Mouse (Mus musculus) sigmoid colon, adult 10 weeks (tissue): ENCODE data around the gene 4931422A03Rik. TPM values are rescaled to one million over a fixed set of nuclear protein-coding genes. Genes with fewer than 3 reads are reported as not detected.

ENCODE experiments used
- polyA plus RNA-seq: library from polyadenylated mRNA; stranded (reverse); fragments of 350-450 nt; fragmentation: Illumina TruSeq; extraction: RNeasy Lipid Tissue Mini Kit (QIAGEN cat#74804); gene quantifications from one replicate; pipeline ENCODE4 v1.2.3, GENCODE M21; 2014; ENCODE audit warnings: low read depth, low replicate concordance

4931422A03Rik gene
- not detected for polyA plus RNA-seq

GRCm38 (mm10) chr2:104028139-104028723, at the start of gene 4931422A03Rik:
TSS of gene 4931422A03Rik (minus strand) at chr2:104028361.

GRCm38 (mm10) chr2:104069704-104070185, 41.6 kb upstream of the 4931422A03Rik start, which contains the start of gene Cd59b:
TSS of gene Cd59b (plus strand) at chr2:104069849.

GRCm38 (mm10) chr2:104068450-104068849, 40.3 kb upstream of the 4931422A03Rik start, which contains the start of gene Gm10799:
TSS of gene Gm10799 (minus strand) at chr2:104068550.

GRCm38 (mm10) chr2:104065526-104065925, 37.4 kb upstream of the 4931422A03Rik start, which contains the start of gene Gm10912:
TSS of gene Gm10912 (plus strand) at chr2:104065826.

GRCm38 (mm10) chr2:104027458-104028138, 563 bp downstream of the 4931422A03Rik start, which contains the start of gene Fbxo3:
TSS of gene Fbxo3 (plus strand) at chr2:104027721.

GRCm38 (mm10) chr2:103957649-103958546, 70.3 kb downstream of the 4931422A03Rik start, which contains the start of gene Lmo2:
TSS of gene Lmo2 (plus strand) at chr2:103957986.

Other genes starting within 250 kb of the 4931422A03Rik start
- gene Caprin1, start 230.7 kb downstream of the 4931422A03Rik start, polyA plus RNA-seq = 577 TPM
- gene Lmo2, start 70.4 kb downstream of the 4931422A03Rik start, polyA plus RNA-seq = 21.6 TPM
- 106 TPM for gene Fbxo3, start 640 bp downstream of the 4931422A03Rik start, polyA plus RNA-seq
- not detected for gene Gm10912, start 37.5 kb upstream of the 4931422A03Rik start, polyA plus RNA-seq
- not detected for gene Gm10799, start 40.2 kb upstream of the 4931422A03Rik start, polyA plus RNA-seq
- 1.5 TPM for gene Cd59b, start 41.5 kb upstream of the 4931422A03Rik start, polyA plus RNA-seq
- gene Cd59a, start 67.4 kb upstream of the 4931422A03Rik start, polyA plus RNA-seq = 44.4 TPM
- gene A930018P22Rik, start 94.4 kb upstream of the 4931422A03Rik start, polyA plus RNA-seq = not detected